Mouse (Mus musculus) hematopoietic stem cell, adult 5-6 weeks (primary cell): ENCODE results near the gene AC140267.1. TPM values are rescaled to one million over a fixed set of nuclear protein-coding genes. Genes with fewer than 3 reads are reported as not detected.

Source experiments
- ATAC-seq, 2 experiments: fragments of 125-278 bp in 1 of 2; replicated peaks in 1 of 2; 2 replicates each; pipeline ENCODE4 v1.8.0; 2016 to 2017; ENCODE audit warnings: inconsistent platforms in 2 of 2, mild to moderate bottlenecking in 2 of 2, moderate number of reproducible peaks in 2 of 2, low read depth in 1 of 2, moderate TSS enrichment in 1 of 2; ENCODE audit not compliant: low FRiP score in 2 of 2, poor library complexity in 2 of 2, severe bottlenecking in 2 of 2, insufficient read depth in 1 of 2, low TSS enrichment in 1 of 2
- total RNA-seq: library from RNA; stranded (forward); fragments of 172-1452, 232-1000 nt; gene quantifications from 2 replicates; pipeline ENCODE4 v1.2.3, GENCODE M21; 2017

AC140267.1 gene
- total RNA-seq, 1 experiment from 2014 or later = not detected

GRCm38 (mm10) chr15:80256656-80257601, 21.3 kb downstream of the AC140267.1 start:
- ATAC-seq = no peak

GRCm38 (mm10) chr15:80257602-80258239, 22.1 kb downstream of the AC140267.1 start:
- ATAC-seq = no peak

GRCm38 (mm10) chr15:80258240-80259170, 22.9 kb downstream of the AC140267.1 start:
- no peak for ATAC-seq

- ATAC-seq = no peak
Measured at GRCm38 (mm10) chr15:80259406-80260045, 23.9 kb downstream of the AC140267.1 start.

GRCm38 (mm10) chr15:80260677-80261076, 25.0 kb downstream of the AC140267.1 start:
- ATAC-seq = peak in 1 of 2 experiments; percentile 32; a peak in 1 of 4 replicates

- no peak for ATAC-seq
Measured at GRCm38 (mm10) chr15:80261100-80261499, 25.5 kb downstream of the AC140267.1 start.

GRCm38 (mm10) chr15:80263610-80264575, 28.3 kb downstream of the AC140267.1 start, which contains the start of gene Rps19bp1:
Gene Rps19bp1, minus strand, starts transcription at chr15:80264315.
- ATAC-seq = peak; percentile 94

GRCm38 (mm10) chr15:80266281-80266680, 30.6 kb downstream of the AC140267.1 start:
- peak; percentile 41 to 66; a peak in 2 of 4 replicates for ATAC-seq

- no peak for ATAC-seq
Measured at GRCm38 (mm10) chr15:80271858-80272396, 36.3 kb downstream of the AC140267.1 start.

GRCm38 (mm10) chr15:80277107-80277506, 41.5 kb downstream of the AC140267.1 start:
- ATAC-seq = no peak

GRCm38 (mm10) chr15:80277625-80278024, 42.0 kb downstream of the AC140267.1 start:
- ATAC-seq = 0 out of 4 replicates have a peak, but pooled peaks have one; percentile 37 to 53

GRCm38 (mm10) chr15:80278121-80278759, 42.6 kb downstream of the AC140267.1 start:
- no peak for ATAC-seq

GRCm38 (mm10) chr15:80279053-80279452, 43.4 kb downstream of the AC140267.1 start:
- no peak for ATAC-seq

- ATAC-seq = no peak
Measured at GRCm38 (mm10) chr15:80280646-80281045, 45.0 kb downstream of the AC140267.1 start.
